Mouse (Mus musculus): ENCODE results near the gene Srd5a1. TPM values are rescaled to one million over a fixed set of nuclear protein-coding genes. Genes with fewer than 3 reads are reported as not detected.

The Srd5a1 gene
- total and polyA plus RNA-seq, 3 experiments = 7.7 to 10.5 TPM; not detected in 1

- TF ChIP-seq CTCF (IDR thresholded peaks at IDR 0.05 in 2 of 3, conservative IDR thresholded peaks at IDR 0.05 in 1 of 3; ENCODE audit: control insufficient read depth in 1 of 3, insufficient read depth in 1 of 3, low read depth in 2 of 3, low read length in 3 of 3, poor library complexity in 1 of 3, severe bottlenecking in 1 of 3) = no peak
- TF ChIP-seq ZC3H11A (IDR thresholded peaks at IDR 0.05; ENCODE audit: low read depth, low read length) = no peak
- TF ChIP-seq TBP (IDR thresholded peaks at IDR 0.05; ENCODE audit: low read depth, low read length) = no peak
- no peak for TF ChIP-seq EP300 (IDR thresholded peaks at IDR 0.05; ENCODE audit: low read depth in 1 of 2, low read length in 2 of 2)
- no peak for DNase-seq (ENCODE audit: low read depth, low spot score)
- no peak overlapping the region for H3K4me3 ChIP-seq (ENCODE audit: control insufficient read depth in 1 of 2, insufficient read depth in 1 of 2, low read depth in 2 of 2, low read length in 2 of 2)
- H3K79me2 ChIP-seq (ENCODE audit: control insufficient read depth, insufficient read depth, low read length, poor library complexity) = peaks cover 88% of the 10 kb centered on the region
- H3K27me3 ChIP-seq (ENCODE audit: control insufficient read depth in 1 of 2, insufficient read depth in 2 of 2, low read length in 2 of 2) = no peaks in the 10 kb centered on the region
- peaks cover 0 to 9% of the 10 kb centered on the region in 2 experiments; a peak in 2 of 4 replicates for H3K4me1 ChIP-seq (ENCODE audit: control insufficient read depth in 1 of 2, insufficient read depth in 2 of 2, low read length in 2 of 2)
- H3K9ac ChIP-seq (ENCODE audit: control insufficient read depth, low read depth, low read length, poor library complexity, severe bottlenecking) = no peak overlapping the region
- H3K27ac ChIP-seq (ENCODE audit: control insufficient read depth, low read depth, low read length) = no peak overlapping the region
- H3K36me3 ChIP-seq (ENCODE audit: control insufficient read depth in 1 of 2, insufficient read depth in 2 of 2, low read length in 2 of 2) = no peaks in the 10 kb centered on the region; a peak in 1 of 4 replicates
- no peaks in the 10 kb centered on the region for H3K9me3 ChIP-seq (replicated peaks; ENCODE audit: insufficient read depth, low read length)
These were observed 87.1 kb downstream of the Srd5a1 start for GRCm38 (mm10) chr13:69524158-69524530.

Other genes with a start within 250 kb of the Srd5a1 start
- 303 and 311 TPM in 2 replicates for gene Nsun2, start 77.7 kb downstream of the Srd5a1 start, total RNA-seq (2012; rRNA removed)
- gene Nsun2, start 77.7 kb downstream of the Srd5a1 start, polyA plus RNA-seq (2012; ENCODE audit: insufficient read depth in 1 of 2, insufficient read length in 2 of 2, low read depth in 1 of 2, low replicate concordance in 2 of 2, missing spikeins in 1 of 2) = 100 to 1,000 TPM; 277 to 302 TPM
- 11.5 and 12.2 TPM in 2 replicates for gene Tent4a, start 76.8 kb downstream of the Srd5a1 start, total RNA-seq (2012; rRNA removed)
- gene Tent4a, start 76.8 kb downstream of the Srd5a1 start, polyA plus RNA-seq (2012; ENCODE audit: insufficient read depth in 1 of 2, insufficient read length in 2 of 2, low read depth in 1 of 2, low replicate concordance in 2 of 2, missing spikeins in 1 of 2) = 10 to 100 TPM in 1 of 2 experiments, not detected in 1; 18.4 TPM
- not detected in 2 replicates for gene Ube2ql1, start 128.4 kb upstream of the Srd5a1 start, total RNA-seq (2012; rRNA removed)
- not detected for gene Ube2ql1, start 128.4 kb upstream of the Srd5a1 start, polyA plus RNA-seq (2012; ENCODE audit: insufficient read depth in 1 of 2, insufficient read length in 2 of 2, low read depth in 1 of 2, low replicate concordance in 2 of 2, missing spikeins in 1 of 2)
- 117 and 119 TPM in 2 replicates for gene Med10, start 191.0 kb upstream of the Srd5a1 start, total RNA-seq (2012; rRNA removed)
- 100 to 1,000 TPM in 1 of 2 experiments, not detected in 1; 151 TPM for gene Med10, start 191.0 kb upstream of the Srd5a1 start, polyA plus RNA-seq (2012; ENCODE audit: insufficient read depth in 1 of 2, insufficient read length in 2 of 2, low read depth in 1 of 2, low replicate concordance in 2 of 2, missing spikeins in 1 of 2)